Mouse (Mus musculus): ENCODE measurements around the gene Vmn1r126. TPM values are rescaled to one million over a fixed set of nuclear protein-coding genes. Genes with fewer than 3 reads are reported as not detected.
"Not testable (repeated sequence)": the region's sequence is repeated elsewhere in the genome, so short reads cannot be mapped to it uniquely, and the experiment has no call there.

The Vmn1r126 gene
- polyA plus RNA-seq (2012; rRNA removed) = not detected in 2 replicates

DNA sequence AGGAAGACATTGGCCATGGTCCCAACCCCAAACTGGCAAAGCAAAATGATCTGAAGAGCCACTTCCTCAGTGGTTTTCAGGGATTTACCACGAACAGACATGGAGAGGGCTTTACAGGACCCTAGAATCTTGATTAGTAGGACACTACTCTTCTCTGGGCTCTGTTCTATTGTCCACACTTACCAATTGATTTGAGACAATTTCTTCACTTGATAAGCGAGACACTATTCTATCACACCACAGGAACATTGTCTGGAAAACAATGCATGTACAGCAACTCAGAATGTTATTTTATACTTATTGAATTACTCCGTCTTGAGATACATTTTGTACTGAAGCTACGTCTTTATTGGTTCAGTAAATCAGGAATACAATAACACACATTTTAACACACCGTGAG is at the start of gene Vmn1r126:
TSS of gene Vmn1r126 (minus strand) at position 101 of the 400 bp plus-strand sequence.
- H3K27me3 ChIP-seq (ENCODE audit: control insufficient read depth, insufficient read depth, low read length); H3K4me3 ChIP-seq (ENCODE audit: control insufficient read depth, low read depth, low read length); H3K4me1 ChIP-seq (ENCODE audit: control insufficient read depth, insufficient read depth, low read length): not testable (repeated sequence)

GRCm38 (mm10) chr7:21349073-21349472 is 47.8 kb upstream of the Vmn1r126 start, which contains the start of gene Vmn1r128:
Gene Vmn1r128, plus strand, starts transcription at chr7:21349373.
- H3K27ac ChIP-seq (ENCODE audit: control insufficient read depth, insufficient read depth, low read depth, low read length); H3K4me3 ChIP-seq (ENCODE audit: control insufficient read depth, low read depth, low read length); H3K4me1 ChIP-seq (ENCODE audit: control insufficient read depth, insufficient read depth, low read length); H3K27me3 ChIP-seq (ENCODE audit: control insufficient read depth, insufficient read depth, low read length); H3K36me3 ChIP-seq (ENCODE audit: control insufficient read depth, insufficient read depth, low read length): not testable (repeated sequence)

More for the DNA sequence above, at the start of gene Vmn1r126:
- H3K36me3 ChIP-seq (ENCODE audit: control insufficient read depth, insufficient read depth, low read length); H3K27ac ChIP-seq (ENCODE audit: control insufficient read depth, insufficient read depth, low read depth, low read length): not testable (repeated sequence)

DNA sequence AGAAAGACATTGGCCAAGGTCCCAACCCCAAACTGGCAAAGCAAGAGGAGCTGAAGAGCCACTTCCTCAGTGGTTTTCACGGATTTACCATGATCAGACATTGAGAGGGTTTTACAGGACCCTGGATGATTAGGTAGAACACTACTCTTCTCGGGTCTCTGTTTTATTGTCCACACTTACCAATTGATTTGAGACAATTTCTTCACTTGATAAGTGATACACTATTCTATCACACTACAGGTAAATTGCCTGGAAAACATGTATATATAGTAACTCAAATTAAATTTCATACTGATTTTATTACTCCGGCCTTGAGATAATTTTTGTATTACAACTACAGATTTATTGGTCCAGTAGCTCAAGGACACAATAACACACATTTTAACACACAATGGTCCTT is 18.5 kb upstream of the Vmn1r126 start, which contains the start of gene Vmn1r127:
TSS of gene Vmn1r127 (minus strand) at position 101 of the 400 bp plus-strand sequence.
- H3K4me3 ChIP-seq (ENCODE audit: control insufficient read depth, low read depth, low read length); H3K4me1 ChIP-seq (ENCODE audit: control insufficient read depth, insufficient read depth, low read length): not testable (repeated sequence)

GRCm38 (mm10) chr7:21271879-21272278 is 29.4 kb downstream of the Vmn1r126 start, which contains the start of gene Vmn1r125:
Gene Vmn1r125, plus strand, starts transcription at chr7:21272179.
- H3K27ac ChIP-seq (ENCODE audit: control insufficient read depth, insufficient read depth, low read depth, low read length); H3K4me3 ChIP-seq (ENCODE audit: control insufficient read depth, low read depth, low read length); H3K36me3 ChIP-seq (ENCODE audit: control insufficient read depth, insufficient read depth, low read length); H3K27me3 ChIP-seq (ENCODE audit: control insufficient read depth, insufficient read depth, low read length); H3K4me1 ChIP-seq (ENCODE audit: control insufficient read depth, insufficient read depth, low read length): not testable (repeated sequence)

More for the DNA sequence above, 18.5 kb upstream of the Vmn1r126 start, which contains the start of gene Vmn1r127:
- not testable (repeated sequence) for H3K36me3 ChIP-seq (ENCODE audit: control insufficient read depth, insufficient read depth, low read length); H3K27ac ChIP-seq (ENCODE audit: control insufficient read depth, insufficient read depth, low read depth, low read length); H3K27me3 ChIP-seq (ENCODE audit: control insufficient read depth, insufficient read depth, low read length)

GRCm38 (mm10) chr7:21260517-21260916 is 40.8 kb downstream of the Vmn1r126 start, which contains the start of gene Vmn1r124:
Gene Vmn1r124, minus strand, starts transcription at chr7:21260617.
- H3K27ac ChIP-seq (ENCODE audit: control insufficient read depth, insufficient read depth, low read depth, low read length); H3K36me3 ChIP-seq (ENCODE audit: control insufficient read depth, insufficient read depth, low read length); H3K4me3 ChIP-seq (ENCODE audit: control insufficient read depth, low read depth, low read length); H3K27me3 ChIP-seq (ENCODE audit: control insufficient read depth, insufficient read depth, low read length); H3K4me1 ChIP-seq (ENCODE audit: control insufficient read depth, insufficient read depth, low read length): not testable (repeated sequence)

Other genes starting within 250 kb of the Vmn1r126 start
- gene Vmn1r120, start 247.7 kb downstream of the Vmn1r126 start, polyA plus RNA-seq (2012; rRNA removed) = not detected in 2 replicates
- not detected in 2 replicates for gene Vmn1r121, start 203.0 kb downstream of the Vmn1r126 start, polyA plus RNA-seq (2012; rRNA removed)
- not detected in 2 replicates for gene Vmn1r122, start 167.3 kb downstream of the Vmn1r126 start, polyA plus RNA-seq (2012; rRNA removed)
- gene Vmn1r123, start 139.3 kb downstream of the Vmn1r126 start, polyA plus RNA-seq (2012; rRNA removed) = not detected in 2 replicates
- not detected in 2 replicates for gene Gm5157, start 111.0 kb downstream of the Vmn1r126 start, polyA plus RNA-seq (2012; rRNA removed)
- gene Vmn1r124, start 40.9 kb downstream of the Vmn1r126 start, polyA plus RNA-seq (2012; rRNA removed) = not detected in 2 replicates
- gene Vmn1r125, start 29.3 kb downstream of the Vmn1r126 start, polyA plus RNA-seq (2012; rRNA removed) = not detected in 2 replicates
- not detected in 2 replicates for gene Vmn1r127, start 18.4 kb upstream of the Vmn1r126 start, polyA plus RNA-seq (2012; rRNA removed)
- not detected in 2 replicates for gene Vmn1r128, start 47.9 kb upstream of the Vmn1r126 start, polyA plus RNA-seq (2012; rRNA removed)
- not detected in 2 replicates for gene Vmn1r129, start 59.8 kb upstream of the Vmn1r126 start, polyA plus RNA-seq (2012; rRNA removed)
- gene Gm6882, start 131.3 kb upstream of the Vmn1r126 start, polyA plus RNA-seq (2012; rRNA removed) = not detected in 2 replicates
- not detected in 2 replicates for gene Vmn1r130, start 210.3 kb upstream of the Vmn1r126 start, polyA plus RNA-seq (2012; rRNA removed)
- not detected in 2 replicates for gene Vmn1r131, start 244.6 kb upstream of the Vmn1r126 start, polyA plus RNA-seq (2012; rRNA removed)

All from testis, adult 2 months (tissue).